Mouse (Mus musculus): ENCODE data around the gene Aacs. TPM values are rescaled to one million over a fixed set of nuclear protein-coding genes. Genes with fewer than 3 reads are reported as not detected.

Gene Aacs
- polyA plus RNA-seq, 1 experiment from 2014 or later = 104 TPM

DNA sequence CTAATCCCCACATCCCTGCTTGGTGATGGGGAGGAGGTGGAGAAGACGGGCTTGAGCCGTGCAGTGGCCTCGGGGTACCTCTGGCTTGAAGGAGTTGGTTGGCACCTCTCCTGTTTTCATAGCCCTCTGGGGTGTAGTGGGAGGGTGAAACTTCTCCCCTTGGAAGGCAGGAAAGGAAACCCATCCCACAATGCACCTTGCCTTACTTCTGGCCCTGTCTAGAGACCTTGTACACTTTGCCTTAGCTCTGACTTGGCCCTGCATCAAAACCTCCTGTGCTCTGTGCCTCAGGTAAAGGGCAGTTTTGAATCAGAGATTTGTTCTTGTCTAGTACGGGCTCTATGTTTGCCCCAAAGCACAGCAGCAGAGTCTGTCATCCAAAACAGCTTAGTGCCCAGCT is 4.9 kb upstream of the Aacs start:
- Histone ChIP-seq H3K27ac (replicated peaks) (no peak overlapping the region), H3K9me3 (no peaks in the 10 kb centered on the region), H3K27me3 (no peaks in the 10 kb centered on the region), H3K4me2 (no peak overlapping the region), H3K36me3 (no peaks in the 10 kb centered on the region), H3K9ac (no peak overlapping the region), H3K4me1 (replicated peaks) (0 out of 2 replicates have a peak, but pooled peaks cover 3% of the 10 kb centered on the region), H3K4me3 (no peak overlapping the region)
- 89% methylated on average over 4 of the region's 4 CpGs for WGBS
- ATAC-seq (ENCODE audit: low FRiP score, low read depth) = no peak

DNA sequence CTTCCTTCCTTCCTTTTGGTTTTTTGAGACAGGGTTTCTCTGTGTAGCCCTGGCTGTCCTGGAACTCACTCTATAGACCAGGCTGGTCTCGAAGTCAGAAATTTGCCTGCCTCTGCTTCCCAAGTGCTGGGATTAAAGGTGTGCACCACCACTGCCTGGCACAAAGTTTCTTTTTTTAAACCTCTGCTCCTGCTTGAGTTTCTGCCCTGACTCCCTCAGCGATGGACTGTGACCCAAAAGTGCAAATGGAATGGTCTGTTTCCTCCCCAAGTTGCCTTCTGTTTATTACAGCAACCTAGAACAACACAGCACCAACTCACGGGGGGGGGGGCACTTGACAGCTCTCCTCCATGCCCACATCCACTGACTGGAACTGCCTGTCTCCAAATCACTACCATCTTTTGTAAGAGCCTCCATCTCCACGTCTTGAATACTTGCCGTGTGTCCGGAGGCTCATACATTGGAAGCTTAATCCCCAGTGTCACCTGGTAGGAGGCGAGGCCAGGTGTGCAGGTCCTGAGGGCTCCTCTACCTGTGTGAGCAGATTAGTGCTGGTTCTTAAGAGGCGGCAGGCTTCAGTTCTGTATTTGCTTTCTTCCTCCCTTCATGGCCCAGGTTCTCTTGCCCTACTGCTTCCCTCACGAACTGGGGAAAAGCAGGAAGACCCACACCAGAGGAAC is 2.7 kb upstream of the Aacs start:
- no peaks in the 10 kb centered on the region for H3K9me3 ChIP-seq
- 82% methylated on average over 9 of the region's 9 CpGs for WGBS
- peaks cover 22% of the 10 kb centered on the region for H3K4me1 ChIP-seq (replicated peaks)
- no peak overlapping the region for H3K27ac ChIP-seq (replicated peaks)
- no peak overlapping the region for H3K4me3 ChIP-seq
- no peak overlapping the region for H3K9ac ChIP-seq
- no peaks in the 10 kb centered on the region for H3K36me3 ChIP-seq
- no peaks in the 10 kb centered on the region for H3K27me3 ChIP-seq
- H3K4me2 ChIP-seq = no peak overlapping the region
- ATAC-seq (ENCODE audit: low FRiP score, low read depth) = no peak

DNA sequence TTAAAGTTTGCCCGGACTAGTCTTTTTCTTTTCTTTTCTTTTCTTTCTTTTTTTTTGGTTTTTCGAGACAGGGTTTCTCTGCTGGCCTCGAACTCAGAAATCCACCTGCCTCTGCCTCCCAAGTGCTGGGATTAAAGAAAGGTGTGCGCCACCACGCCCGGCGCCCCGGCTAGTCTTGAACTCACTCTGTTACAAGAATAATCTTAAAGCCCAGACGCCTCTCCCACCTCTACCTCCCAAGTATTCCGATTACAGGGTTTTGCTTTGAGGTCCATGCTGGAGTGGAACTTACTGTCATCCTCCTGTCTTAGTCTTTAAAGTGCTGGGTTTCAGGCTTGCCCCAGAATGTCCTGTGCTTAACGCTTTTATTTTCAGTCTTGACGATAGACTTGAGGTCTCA is 584 bp upstream of the Aacs start:
- no peaks in the 10 kb centered on the region for H3K36me3 ChIP-seq
- 62% methylated on average over 12 of the region's 12 CpGs for WGBS
- peak overlapping the region; percentile 91 for H3K4me3 ChIP-seq
- H3K27ac ChIP-seq (replicated peaks) = peak overlapping the region; percentile 90
- H3K4me1 ChIP-seq (replicated peaks) = peaks cover 40% of the 10 kb centered on the region
- H3K27me3 ChIP-seq = no peaks in the 10 kb centered on the region
- no peaks in the 10 kb centered on the region for H3K9me3 ChIP-seq
- ATAC-seq (ENCODE audit: low FRiP score, low read depth) = no peak
- H3K9ac ChIP-seq = peak overlapping the region; percentile 25; the same call in 1 of the 2 replicates
- H3K4me2 ChIP-seq = peak overlapping the region; percentile 80

DNA sequence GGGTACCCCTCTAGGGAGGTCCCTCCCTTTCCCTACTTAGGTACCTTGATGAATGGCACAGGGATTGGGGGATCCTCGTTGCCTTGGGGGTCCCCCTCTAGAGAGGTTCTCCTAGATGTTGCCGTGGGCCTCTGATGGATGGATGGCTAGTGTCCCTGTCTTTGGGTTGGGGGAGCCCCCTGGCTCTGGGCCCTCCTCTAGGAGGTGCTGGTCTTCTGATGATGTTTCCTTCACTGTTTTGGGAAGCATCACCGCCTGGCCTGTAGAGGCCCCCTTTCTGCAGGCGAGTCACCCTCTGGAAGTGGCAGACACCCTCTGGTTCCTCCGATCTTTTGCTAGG is 642 bp downstream of the Aacs start:
- no peak for ATAC-seq (ENCODE audit: low FRiP score, low read depth)
- Histone ChIP-seq H3K36me3 (no peaks in the 10 kb centered on the region), H3K27ac (replicated peaks) (peak overlapping the region; percentile 90), H3K4me1 (replicated peaks) (peaks cover 44% of the 10 kb centered on the region), H3K27me3 (no peaks in the 10 kb centered on the region), H3K9me3 (no peaks in the 10 kb centered on the region), H3K9ac (peak overlapping the region; percentile 96), H3K4me3 (peak overlapping the region; percentile 91), H3K4me2 (peak overlapping the region; percentile 80)
- 6% methylated on average over 5 of the region's 5 CpGs for WGBS

DNA sequence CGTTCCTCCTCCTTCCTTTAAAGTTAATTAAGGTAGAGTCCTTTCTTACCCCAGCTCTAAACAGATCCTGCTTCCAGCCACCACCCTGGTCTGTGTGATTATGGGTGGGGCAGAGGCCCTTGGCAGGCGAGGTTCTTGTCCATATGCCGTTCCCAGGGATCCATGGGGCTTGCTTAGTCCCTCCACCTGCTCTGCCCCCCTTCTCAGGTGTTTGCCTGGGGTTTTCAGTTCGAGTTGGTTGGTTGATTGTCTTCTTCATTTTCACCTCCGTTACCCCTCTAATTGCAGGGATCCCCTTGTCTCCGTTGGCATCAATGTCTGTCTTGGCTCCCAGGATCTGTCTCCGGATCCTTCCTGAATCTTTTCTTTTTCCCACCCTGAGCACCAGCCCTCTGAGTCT is 1.2 kb downstream of the Aacs start:
- Histone ChIP-seq H3K27me3 (no peaks in the 10 kb centered on the region), H3K4me3 (peak overlapping the region; percentile 91), H3K27ac (replicated peaks) (peak overlapping the region; percentile 90; the same call in 1 of the 2 replicates), H3K4me2 (peak overlapping the region; percentile 80), H3K36me3 (no peaks in the 10 kb centered on the region), H3K9me3 (no peaks in the 10 kb centered on the region), H3K4me1 (replicated peaks) (peaks cover 44% of the 10 kb centered on the region), H3K9ac (peak overlapping the region; percentile 96)
- no peak for ATAC-seq (ENCODE audit: low FRiP score, low read depth)
- WGBS = 59% methylated on average over 7 of the region's 7 CpGs

DNA sequence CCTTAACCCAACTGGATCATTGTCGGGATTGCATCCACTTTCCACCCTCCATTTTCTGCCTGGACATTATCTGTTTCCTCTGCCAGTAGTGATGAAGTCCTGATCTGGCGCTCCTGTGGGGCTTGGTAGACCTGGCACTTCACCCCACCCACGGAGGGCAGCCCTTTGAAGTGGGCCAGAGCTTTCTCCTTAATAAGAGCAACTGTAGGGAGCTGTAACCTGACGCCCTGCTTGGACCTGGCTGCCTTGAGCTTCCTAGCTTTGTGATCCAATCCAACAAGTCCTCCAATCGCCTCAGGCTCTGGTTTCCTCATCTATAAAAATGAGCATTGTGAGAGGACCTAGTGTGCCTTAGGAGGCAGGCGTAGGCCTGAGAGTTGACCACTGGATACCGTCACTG is 1.9 kb downstream of the Aacs start:
- Histone ChIP-seq H3K4me3 (peak overlapping the region; percentile 91), H3K4me1 (replicated peaks) (peaks cover 44% of the 10 kb centered on the region), H3K9me3 (no peaks in the 10 kb centered on the region), H3K36me3 (peaks cover 4% of the 10 kb centered on the region; the same call in 1 of the 2 replicates), H3K27ac (replicated peaks) (no peak overlapping the region), H3K9ac (peak overlapping the region; percentile 96), H3K27me3 (no peaks in the 10 kb centered on the region), H3K4me2 (peak overlapping the region; percentile 80)
- WGBS = 71% methylated on average over 7 of the region's 7 CpGs
- no peak for ATAC-seq (ENCODE audit: low FRiP score, low read depth)

DNA sequence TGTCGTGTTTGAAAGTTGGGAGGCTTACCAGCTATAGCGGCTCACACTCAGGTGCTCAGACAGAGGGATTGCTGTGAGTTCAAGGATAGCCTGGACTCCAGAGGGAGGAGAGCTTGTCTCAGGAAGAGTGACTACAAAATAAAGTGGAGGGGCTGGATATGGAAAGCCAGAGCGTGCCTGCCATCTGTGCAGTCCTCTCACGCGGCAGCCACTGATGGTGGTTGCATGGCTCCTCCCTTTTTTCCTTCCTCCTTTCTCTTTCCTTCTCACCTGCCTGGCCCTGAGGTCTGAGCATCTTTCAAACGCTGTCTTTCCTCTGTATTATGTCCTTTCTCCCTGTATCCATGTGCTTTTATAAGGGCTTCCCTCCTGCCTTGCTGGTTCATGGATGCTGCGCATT is 2.4 kb downstream of the Aacs start:
- Histone ChIP-seq H3K9me3 (no peaks in the 10 kb centered on the region), H3K27ac (replicated peaks) (no peak overlapping the region), H3K4me1 (replicated peaks) (peaks cover 44% of the 10 kb centered on the region), H3K4me2 (peak overlapping the region; percentile 80), H3K27me3 (no peaks in the 10 kb centered on the region), H3K36me3 (peaks cover 9% of the 10 kb centered on the region), H3K9ac (no peak overlapping the region), H3K4me3 (no peak overlapping the region)
- 83% methylated on average over 7 of the region's 7 CpGs for WGBS
- ATAC-seq (ENCODE audit: low FRiP score, low read depth) = no peak

DNA sequence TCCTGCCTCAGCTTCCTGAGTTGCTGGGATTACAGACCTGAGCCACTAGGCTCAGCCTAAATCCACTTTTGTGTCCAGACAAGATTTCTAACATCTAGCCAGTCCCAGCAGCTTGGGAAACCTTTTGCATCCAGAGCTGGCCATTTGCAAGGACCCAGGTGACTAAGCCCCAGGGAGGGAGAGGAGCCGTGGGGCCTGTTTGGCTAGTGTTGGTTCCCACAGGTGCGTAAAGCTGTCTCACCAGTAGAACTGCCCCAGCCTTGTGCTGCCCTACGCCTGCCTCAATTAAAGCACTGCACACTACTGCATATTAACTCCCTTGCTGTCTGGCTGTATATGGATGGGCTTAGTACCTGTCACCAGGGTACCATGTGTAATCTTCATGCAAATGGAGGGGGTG is 3.8 kb downstream of the Aacs start:
- peaks cover 44% of the 10 kb centered on the region for H3K4me1 ChIP-seq (replicated peaks)
- no peak overlapping the region for H3K9ac ChIP-seq
- no peak for ATAC-seq (ENCODE audit: low FRiP score, low read depth)
- no peaks in the 10 kb centered on the region for H3K9me3 ChIP-seq
- no peak overlapping the region for H3K4me2 ChIP-seq
- WGBS = 98% methylated on average over 3 of the region's 3 CpGs
- no peak overlapping the region for H3K27ac ChIP-seq (replicated peaks)
- peaks cover 19% of the 10 kb centered on the region for H3K36me3 ChIP-seq
- no peak overlapping the region for H3K4me3 ChIP-seq
- H3K27me3 ChIP-seq = no peaks in the 10 kb centered on the region

DNA sequence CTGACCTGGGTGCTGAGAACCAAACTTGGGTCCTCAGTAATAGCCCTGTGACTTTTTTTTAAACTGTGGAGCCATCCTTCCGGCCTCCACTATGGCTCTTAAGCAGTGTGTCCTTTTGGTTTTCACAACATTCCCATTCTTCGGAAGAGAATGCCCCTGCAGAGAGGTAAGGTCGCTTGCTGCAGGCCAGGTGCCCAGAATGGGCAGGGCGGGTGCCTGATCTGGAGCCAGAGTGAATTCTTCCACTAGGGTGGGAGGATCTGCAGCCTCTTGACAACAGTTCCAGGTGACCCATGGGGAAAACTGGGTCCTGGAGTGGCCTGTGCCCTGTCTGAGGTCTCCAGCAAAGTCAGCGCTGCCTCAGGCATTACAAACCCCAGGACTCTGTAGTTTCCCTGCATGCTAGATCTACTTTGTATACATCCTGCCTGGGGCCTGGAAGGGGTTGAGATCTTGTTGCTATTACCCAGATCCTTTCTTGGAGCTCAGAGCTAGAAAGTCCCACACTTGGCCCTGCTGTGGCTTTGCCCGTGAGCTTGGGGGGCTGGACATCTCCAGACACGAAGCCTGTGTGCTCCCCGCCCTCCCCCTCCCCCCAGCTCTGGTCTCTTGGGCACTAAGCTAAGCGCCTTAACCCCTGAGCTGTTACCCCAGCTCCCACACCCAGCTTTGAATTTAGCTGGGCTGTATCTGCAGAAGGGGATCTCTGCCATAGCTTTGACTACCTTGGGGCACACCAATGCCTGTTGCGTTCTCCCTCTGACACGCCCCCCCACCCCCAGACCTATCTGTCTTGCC is 5.0 kb downstream of the Aacs start:
- 82% methylated on average over 11 of the region's 11 CpGs for WGBS
- ATAC-seq (ENCODE audit: low FRiP score, low read depth) = no peak
- H3K4me3 ChIP-seq = no peak overlapping the region
- H3K4me1 ChIP-seq (replicated peaks) = peaks cover 40% of the 10 kb centered on the region
- no peak overlapping the region for H3K27ac ChIP-seq (replicated peaks)
- H3K4me2 ChIP-seq = no peak overlapping the region
- H3K27me3 ChIP-seq = no peaks in the 10 kb centered on the region
- no peak overlapping the region for H3K9ac ChIP-seq
- peaks cover 25% of the 10 kb centered on the region for H3K36me3 ChIP-seq
- no peaks in the 10 kb centered on the region for H3K9me3 ChIP-seq

DNA sequence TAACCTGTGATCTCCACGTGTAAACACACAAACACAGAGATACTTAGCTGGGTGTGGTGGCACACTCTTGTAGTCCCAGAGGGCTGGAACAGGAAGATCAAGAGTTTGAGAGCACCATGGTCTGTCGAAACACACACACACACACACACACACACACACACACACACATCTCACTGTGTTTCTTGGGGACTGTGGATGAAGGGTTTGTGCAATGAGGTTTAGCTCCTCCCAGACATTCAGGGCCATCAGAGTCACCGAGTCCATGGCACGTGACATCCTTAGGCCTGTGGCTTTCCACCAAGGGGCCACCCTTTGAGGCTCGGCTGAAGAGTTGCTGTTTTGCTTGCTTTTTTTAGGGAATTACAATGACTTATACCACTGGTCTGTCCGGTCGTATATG is 6.9 kb downstream of the Aacs start:
- peaks cover 25% of the 10 kb centered on the region for H3K36me3 ChIP-seq
- no peak for ATAC-seq (ENCODE audit: low FRiP score, low read depth)
- no peaks in the 10 kb centered on the region for H3K9me3 ChIP-seq
- no peaks in the 10 kb centered on the region for H3K27me3 ChIP-seq
- peaks cover 35% of the 10 kb centered on the region for H3K4me1 ChIP-seq (replicated peaks)
- no peak overlapping the region for H3K9ac ChIP-seq
- 91% methylated on average over 7 of the region's 7 CpGs for WGBS
- no peak overlapping the region for H3K27ac ChIP-seq (replicated peaks)
- no peak overlapping the region for H3K4me2 ChIP-seq
- no peak overlapping the region for H3K4me3 ChIP-seq

DNA sequence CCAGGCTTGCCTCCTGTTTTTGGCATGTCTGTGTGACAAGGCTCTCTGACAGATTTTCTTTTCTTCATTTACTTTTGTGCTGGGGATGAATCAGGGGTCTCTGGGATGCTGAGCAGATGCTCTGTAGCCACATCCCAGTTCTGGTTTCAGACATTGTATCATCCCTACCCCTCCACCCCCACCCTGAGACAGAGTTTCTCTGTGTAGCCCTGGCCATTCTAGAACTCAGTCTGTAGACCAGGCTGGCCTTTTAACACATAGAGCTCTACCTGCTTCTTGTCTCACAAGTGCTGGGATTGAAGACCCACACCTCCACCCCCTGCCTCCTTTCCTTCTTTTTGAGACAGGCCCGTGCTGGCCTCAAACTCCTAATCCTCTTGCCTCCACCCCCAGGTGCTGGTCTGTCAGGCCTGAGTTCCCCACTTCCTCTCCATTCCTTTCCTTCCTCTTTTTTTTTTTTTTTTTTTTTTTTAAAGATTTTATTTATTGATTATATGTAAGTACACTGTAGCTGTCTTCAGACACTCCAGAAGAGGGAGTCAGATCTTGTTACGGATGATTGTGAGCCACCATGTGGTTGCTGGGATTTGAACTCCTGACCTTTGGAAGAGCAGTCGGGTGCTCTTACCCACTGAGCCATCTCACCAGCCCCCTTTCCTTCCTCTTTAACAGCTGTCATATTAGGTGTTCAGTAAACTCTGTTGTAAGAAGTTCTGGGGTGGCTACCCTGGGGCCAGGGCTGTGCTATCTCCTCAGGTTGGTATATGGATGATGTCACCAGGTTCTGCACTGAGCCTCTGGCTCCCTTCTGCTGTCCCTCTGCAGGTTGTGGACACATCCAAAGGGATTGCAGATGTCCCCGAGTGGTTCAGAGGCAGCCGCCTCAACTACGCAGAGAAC is 8.3 kb downstream of the Aacs start:
- Histone ChIP-seq H3K4me3 (no peak overlapping the region), H3K9me3 (no peaks in the 10 kb centered on the region), H3K4me1 (replicated peaks) (peaks cover 26% of the 10 kb centered on the region), H3K27ac (replicated peaks) (no peak overlapping the region), H3K27me3 (no peaks in the 10 kb centered on the region), H3K4me2 (no peak overlapping the region), H3K36me3 (peaks cover 25% of the 10 kb centered on the region), H3K9ac (no peak overlapping the region)
- 83% methylated on average over 6 of the region's 6 CpGs for WGBS
- no peak for ATAC-seq (ENCODE audit: low FRiP score, low read depth)

All from hindbrain, embryonic 15.5 days (tissue).